Mouse (Mus musculus) liver, embryonic 15.5 days (tissue): Measurements from ENCODE around the gene Sit1. TPM values are rescaled to one million over a fixed set of nuclear protein-coding genes. Genes with fewer than 3 reads are reported as not detected.

ENCODE experiments used
- ATAC-seq: fragments of 200-750 bp; cut with Nextera tagmentation; 2 replicates; pipeline ENCODE4 v1.8.0; 2017; ENCODE audit warnings: moderate number of reproducible peaks, mild to moderate bottlenecking, moderate library complexity; ENCODE audit not compliant: insufficient read depth
- H3K27ac ChIP-seq: fragments of 300-500 bp; sonication (generic); replicated peaks from 2 replicates; pipeline ENCODE4 v1.5.1; 2015; ENCODE audit warnings: mild to moderate bottlenecking, inconsistent platforms
- H3K27me3 ChIP-seq: fragments of 300-500 bp; sonication (generic); 2 replicates; pipeline ENCODE4 v1.6.1; 2015; ENCODE audit warnings: mild to moderate bottlenecking, inconsistent platforms
- H3K36me3 ChIP-seq: fragments of 300-500 bp; sonication (generic); replicated peaks from 2 replicates; pipeline ENCODE4 v1.6.1; 2015; ENCODE audit warnings: moderate library complexity, mild to moderate bottlenecking, inconsistent platforms
- H3K4me1 ChIP-seq: fragments of 300-500 bp; sonication (generic); replicated peaks from 2 replicates; pipeline ENCODE4 v1.6.1; 2015; ENCODE audit warnings: inconsistent platforms
- H3K4me2 ChIP-seq: fragments of 300-500 bp; sonication (generic); 2 replicates; pipeline ENCODE4 v1.6.1; 2015; ENCODE audit warnings: moderate library complexity, mild to moderate bottlenecking, inconsistent platforms
- H3K4me3 ChIP-seq: fragments of 300-500 bp; sonication (generic); replicated peaks from 2 replicates; pipeline ENCODE4 v1.5.1; 2015; ENCODE audit warnings: mild to moderate bottlenecking, inconsistent platforms
- H3K9ac ChIP-seq: fragments of 300-500 bp; sonication (generic); 2 replicates; pipeline ENCODE4 v1.6.1; 2015; ENCODE audit warnings: moderate library complexity, mild to moderate bottlenecking, inconsistent platforms
- H3K9me3 ChIP-seq: fragments of 300-500 bp; sonication (generic); replicated peaks from 2 replicates; pipeline ENCODE4 v1.6.1; 2016; ENCODE audit warnings: inconsistent platforms
- WGBS: fragments of 180-500 bp; shearing (Covaris S2); methylation state at CpG from one replicate; pipeline ENCODE4 v1.1.7; 2015; ENCODE audit warnings: mixed read lengths; ENCODE audit not compliant: insufficient replicate concordance; 5-methylcytosine and 5-hydroxymethylcytosine counted together
- polyA plus RNA-seq: library from polyadenylated mRNA; unstranded; fragments of >200 nt; fragmentation: Nextera tagmentation; extraction: Ambion mirVana; gene quantifications from 2 replicates; pipeline ENCODE4 v1.2.1, GENCODE M21; 2015

The Sit1 gene
- polyA plus RNA-seq, 1 experiment from 2014 or later: 0.07 TPM

GRCm38 (mm10) chr4:43442456-43443361 is 40.8 kb downstream of the Sit1 start:
- H3K4me2 ChIP-seq: peak overlapping the region; percentile 97
- peaks cover 20% of the 10 kb centered on the region for H3K4me1 ChIP-seq
- H3K27me3 ChIP-seq: peaks cover 29% of the 10 kb centered on the region
- peak overlapping the region; percentile 69 for H3K4me3 ChIP-seq
- ATAC-seq: peak; percentile 66
- H3K27ac ChIP-seq: peak overlapping the region; percentile 79
- H3K9ac ChIP-seq: peak overlapping the region; percentile 69
- peaks cover 6% of the 10 kb centered on the region; the same call in 1 of the 2 replicates for H3K36me3 ChIP-seq
- H3K9me3 ChIP-seq: no peaks in the 10 kb centered on the region
- WGBS: under 1% methylated on average over 88 of the region's 88 CpGs

- H3K4me1 ChIP-seq: peaks cover 20% of the 10 kb centered on the region
- ATAC-seq: peak; percentile 87
- peak overlapping the region; percentile 79 for H3K27ac ChIP-seq
- H3K9ac ChIP-seq: peak overlapping the region; percentile 69
- H3K27me3 ChIP-seq: peaks cover 29% of the 10 kb centered on the region
- H3K4me3 ChIP-seq: peak overlapping the region; percentile 69
- H3K4me2 ChIP-seq: peak overlapping the region; percentile 97
- no peaks in the 10 kb centered on the region for H3K9me3 ChIP-seq
- WGBS: under 1% methylated on average over 33 of the region's 33 CpGs
- peaks cover 6% of the 10 kb centered on the region; the same call in 1 of the 2 replicates for H3K36me3 ChIP-seq
Observed at GRCm38 (mm10) chr4:43442044-43442443, 41.5 kb downstream of the Sit1 start.

DNA sequence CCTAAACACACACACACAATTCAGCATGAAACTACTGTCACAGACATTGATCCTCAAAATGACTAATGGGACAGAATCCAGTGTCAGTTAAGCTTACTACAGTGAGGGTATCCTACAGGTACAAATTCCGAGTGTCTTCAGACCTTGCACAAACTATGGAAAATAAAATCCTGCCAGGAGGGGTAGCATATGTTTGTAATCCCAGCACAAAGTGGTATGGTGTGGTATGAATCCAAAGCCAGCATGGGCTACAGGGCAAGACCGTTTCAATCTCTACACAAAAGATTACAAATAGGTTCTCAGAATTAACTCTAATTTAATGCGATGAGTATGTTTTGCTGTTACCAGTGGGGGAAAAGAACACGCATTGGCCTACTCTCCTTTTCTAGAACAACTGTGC is 41.9 kb downstream of the Sit1 start, which contains the start of gene Tesk1:
Tesk1 (plus strand) TSS at position 301 of the 400 bp plus-strand sequence.
- peak within 1 kb of the TSS; percentile 69 for H3K4me3 ChIP-seq
- WGBS: 25% methylated on average over 4 of the region's 4 CpGs
- H3K4me1 ChIP-seq: peaks cover 20% of the 10 kb centered on the region
- H3K36me3 ChIP-seq: peaks cover 4% of the 10 kb centered on the region; the same call in 1 of the 2 replicates
- peak within 1 kb of the TSS; percentile 79 for H3K27ac ChIP-seq
- peak within 1 kb of the TSS; percentile 97 for H3K4me2 ChIP-seq
- H3K9ac ChIP-seq: peak within 1 kb of the TSS; percentile 69
- peaks cover 29% of the 10 kb centered on the region for H3K27me3 ChIP-seq
- ATAC-seq: no peak
- no peaks in the 10 kb centered on the region for H3K9me3 ChIP-seq

DNA sequence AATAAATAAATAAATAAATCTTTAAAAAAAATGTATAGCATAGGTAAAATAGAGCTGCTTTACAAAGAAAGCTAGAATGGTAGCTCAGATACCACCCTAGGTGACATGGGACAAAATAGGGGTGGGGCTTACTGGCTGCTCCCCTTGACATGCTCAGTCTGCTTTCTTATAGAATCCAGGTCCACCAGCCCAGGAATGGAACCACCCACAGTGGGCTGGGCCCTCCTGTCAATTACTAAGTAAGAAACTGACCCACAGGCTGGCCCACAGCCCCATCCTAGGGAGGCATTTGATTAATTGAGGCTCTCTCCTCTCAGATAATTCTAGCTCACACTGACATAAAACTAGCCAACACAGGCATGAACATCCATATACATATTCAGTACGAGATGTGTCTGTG is 50.7 kb downstream of the Sit1 start:
- whole genome bisulfite sequencing: 62% methylated on average over 1 of the region's 1 CpGs
- Histone ChIP-seq H3K9ac (no peak overlapping the region), H3K4me2 (no peak overlapping the region), H3K36me3 (no peaks in the 10 kb centered on the region), H3K27me3 (peaks cover 28% of the 10 kb centered on the region), H3K4me3 (no peak overlapping the region), H3K27ac (no peak overlapping the region), H3K9me3 (no peaks in the 10 kb centered on the region), H3K4me1 (peaks cover 6% of the 10 kb centered on the region)
- ATAC-seq: no peak

Other genes starting within 250 kb of the Sit1 start
- 0.08 and 0.09 TPM in 2 replicates for gene Atp8b5, start 216.6 kb downstream of the Sit1 start, polyA plus RNA-seq
- 1.4 and 2.8 TPM in 2 replicates for gene Rusc2, start 101.8 kb downstream of the Sit1 start, polyA plus RNA-seq
- gene Fam166b, start 54.6 kb downstream of the Sit1 start, polyA plus RNA-seq: not detected in 2 replicates
- 1.0 and 1.2 TPM in 2 replicates for gene Tesk1, start 41.8 kb downstream of the Sit1 start, polyA plus RNA-seq
- gene Cd72, start 29.1 kb downstream of the Sit1 start, polyA plus RNA-seq: 0.94 and 1.4 TPM in 2 replicates
- 33.5 and 34.2 TPM in 2 replicates for gene Ccdc107, start 9.2 kb upstream of the Sit1 start, polyA plus RNA-seq
- gene Arhgef39, start 16.0 kb upstream of the Sit1 start, polyA plus RNA-seq: 34.5 and 38.2 TPM in 2 replicates
- gene Car9, start 23.2 kb upstream of the Sit1 start, polyA plus RNA-seq: 1.3 and 1.9 TPM in 2 replicates
- gene Tpm2, start 40.0 kb upstream of the Sit1 start, polyA plus RNA-seq: 34.1 and 47.4 TPM in 2 replicates
- 22.3 and 24.9 TPM in 2 replicates for gene Creb3, start 78.6 kb upstream of the Sit1 start, polyA plus RNA-seq
- gene Tln1, start 79.0 kb upstream of the Sit1 start, polyA plus RNA-seq: 37.5 and 40.3 TPM in 2 replicates
- gene Rgp1, start 95.0 kb upstream of the Sit1 start, polyA plus RNA-seq: 13.6 and 15.7 TPM in 2 replicates
- gene Gba2, start 95.1 kb upstream of the Sit1 start, polyA plus RNA-seq: 16.7 and 18.8 TPM in 2 replicates
- 0.58 TPM in 1 of 2 replicates, not detected in the other for gene Msmp, start 100.8 kb upstream of the Sit1 start, polyA plus RNA-seq
- gene Npr2, start 148.2 kb upstream of the Sit1 start, polyA plus RNA-seq: 0.70 and 0.88 TPM in 2 replicates
- not detected in 2 replicates for gene Spag8, start 169.9 kb upstream of the Sit1 start, polyA plus RNA-seq
- gene Hint2, start 172.7 kb upstream of the Sit1 start, polyA plus RNA-seq: 62.9 and 69.4 TPM in 2 replicates
- 0.15 and 0.20 TPM in 2 replicates for gene Tmem8b, start 185.2 kb upstream of the Sit1 start, polyA plus RNA-seq
- gene Fam221b, start 185.4 kb upstream of the Sit1 start, polyA plus RNA-seq: 0.81 and 1.1 TPM in 2 replicates
- gene Olfr70, start 217.1 kb upstream of the Sit1 start, polyA plus RNA-seq: not detected in 2 replicates
- gene Olfr71, start 226.5 kb upstream of the Sit1 start, polyA plus RNA-seq: not detected in 2 replicates
- gene Hrct1, start 243.5 kb upstream of the Sit1 start, polyA plus RNA-seq: 0.10 and 0.20 TPM in 2 replicates
- gene Spaar, start 246.3 kb upstream of the Sit1 start, polyA plus RNA-seq: 0.02 TPM in 1 of 2 replicates, not detected in the other